Mouse (Mus musculus) kidney, postnatal 25 days (tissue): Measurements from ENCODE around the gene Elmo2.

Experiments
- DNase-seq, 2 experiments: peaks; one replicate each; pipeline ENCODE4 v3.0.0; 2021; ENCODE audit warnings: mixed read lengths in 2 of 2

The Elmo2 gene

DNA sequence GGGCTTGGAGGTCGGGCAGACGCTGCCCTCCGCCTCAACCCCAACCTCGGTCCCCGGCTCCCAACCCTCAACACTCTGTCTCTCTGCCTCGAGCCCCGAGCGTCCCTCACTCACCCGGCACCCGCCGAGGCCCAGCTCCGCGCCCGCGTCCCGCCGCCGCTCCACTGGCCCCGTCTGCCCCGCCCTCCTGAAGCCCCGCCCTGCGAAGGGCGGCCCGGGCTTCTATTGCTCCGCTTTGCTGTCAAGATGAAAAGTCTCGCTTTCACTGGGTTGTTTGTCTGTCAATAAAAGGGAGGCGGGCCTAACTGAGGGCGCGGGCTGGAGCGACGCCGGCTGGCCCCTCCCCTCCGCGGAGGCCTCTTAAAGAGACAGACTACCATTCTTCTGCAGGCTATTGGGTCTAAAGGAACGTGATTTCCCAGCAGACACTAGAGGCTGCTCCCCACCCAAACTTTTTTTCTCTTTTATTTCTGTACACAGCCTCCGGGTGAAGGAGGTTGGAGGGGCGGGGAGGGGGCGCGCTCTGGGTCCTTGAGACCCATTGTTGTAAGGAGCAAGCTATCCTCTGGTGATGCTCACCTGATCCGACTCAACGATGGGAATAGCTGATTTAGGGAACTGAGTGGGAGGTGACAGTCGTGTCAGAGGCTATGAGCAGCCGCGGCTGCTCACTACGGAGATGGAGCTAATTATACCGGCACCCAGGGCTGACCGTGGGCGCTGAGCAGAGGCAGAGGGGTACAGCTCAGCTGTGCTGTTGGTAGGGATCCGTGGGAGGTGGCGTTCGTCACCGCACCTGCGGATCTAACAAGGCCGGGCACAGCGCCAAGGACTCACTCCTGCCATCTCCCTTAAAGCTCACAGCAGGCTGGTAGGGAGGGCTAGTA lies at the start of gene Elmo2:
Gene Elmo2 (minus strand): TSS at position 176 of the 887 bp plus-strand sequence.
- DNase-seq = peak; percentile 98

DNA sequence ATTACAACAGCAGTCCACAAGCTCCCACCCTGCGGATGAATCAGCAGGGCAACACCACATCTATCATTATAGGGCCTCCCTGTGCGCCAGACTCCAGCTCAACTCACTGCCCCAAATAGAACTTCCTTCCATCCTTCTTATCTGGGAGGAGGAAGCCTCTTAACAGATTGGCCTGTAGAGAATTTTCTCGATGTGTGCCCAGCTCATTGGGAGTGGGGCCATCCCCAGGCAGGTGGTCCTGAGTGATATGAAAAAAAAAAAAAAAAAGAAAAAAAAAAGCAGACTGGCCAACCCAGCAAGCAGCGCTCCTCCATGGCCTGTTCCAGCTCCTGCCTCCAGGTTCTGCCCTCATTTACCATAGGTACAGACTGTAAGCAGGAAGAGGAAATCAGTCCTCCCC lies 49.7 kb upstream of the Elmo2 start:
- peak in 1 of 2 experiments; percentile 9 for DNase-seq

DNA sequence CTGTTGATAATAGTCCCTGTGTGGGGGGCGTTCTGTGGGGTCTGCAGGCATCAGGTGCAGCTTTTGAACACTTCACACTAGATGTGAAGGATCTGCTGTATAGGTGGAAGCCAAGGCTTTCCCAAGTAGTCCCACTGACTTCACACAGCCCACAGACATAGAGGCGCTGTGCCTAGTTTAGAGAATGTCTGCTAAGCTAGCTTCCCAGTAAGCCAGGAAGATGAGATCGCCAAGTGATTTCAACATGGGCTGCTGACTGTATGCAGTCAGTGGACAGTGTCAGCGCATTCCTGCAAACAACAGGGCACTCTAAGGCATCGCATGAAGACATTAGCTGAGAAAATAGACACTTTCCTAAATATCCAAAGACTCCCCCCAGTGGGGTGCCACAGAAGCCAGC lies 49.2 kb upstream of the Elmo2 start:
- peak in 1 of 2 experiments; percentile 29 for DNase-seq

- peak in 1 of 2 experiments; percentile 9 for DNase-seq
Observed at GRCm38 (mm10) chr2:165371066-165371465, 44.8 kb upstream of the Elmo2 start.

DNA sequence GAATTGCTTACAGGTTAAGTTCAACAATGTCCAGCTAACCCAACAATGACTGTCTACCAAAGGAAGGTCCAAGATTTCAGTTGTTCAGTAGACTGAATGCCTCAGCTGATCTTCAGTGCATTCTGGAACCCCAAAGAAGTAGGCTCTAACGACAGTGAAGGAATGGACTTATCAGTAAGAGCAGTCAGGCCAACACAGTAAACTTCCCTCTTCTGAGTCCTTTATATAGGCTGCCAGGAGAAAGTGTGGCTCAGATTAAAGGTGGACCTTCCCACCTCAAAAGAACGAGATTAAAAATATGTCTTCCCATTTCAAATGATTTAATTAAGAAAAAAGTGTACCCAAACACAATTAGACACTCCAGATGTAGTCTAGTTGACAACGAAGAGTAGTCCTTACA lies 44.1 kb upstream of the Elmo2 start:
- no peak for DNase-seq

GRCm38 (mm10) chr2:165368496-165368895 lies 42.2 kb upstream of the Elmo2 start, which contains the start of gene Zfp663:
Gene Zfp663 (minus strand): TSS chr2:165368729.
- no peak for DNase-seq

DNA sequence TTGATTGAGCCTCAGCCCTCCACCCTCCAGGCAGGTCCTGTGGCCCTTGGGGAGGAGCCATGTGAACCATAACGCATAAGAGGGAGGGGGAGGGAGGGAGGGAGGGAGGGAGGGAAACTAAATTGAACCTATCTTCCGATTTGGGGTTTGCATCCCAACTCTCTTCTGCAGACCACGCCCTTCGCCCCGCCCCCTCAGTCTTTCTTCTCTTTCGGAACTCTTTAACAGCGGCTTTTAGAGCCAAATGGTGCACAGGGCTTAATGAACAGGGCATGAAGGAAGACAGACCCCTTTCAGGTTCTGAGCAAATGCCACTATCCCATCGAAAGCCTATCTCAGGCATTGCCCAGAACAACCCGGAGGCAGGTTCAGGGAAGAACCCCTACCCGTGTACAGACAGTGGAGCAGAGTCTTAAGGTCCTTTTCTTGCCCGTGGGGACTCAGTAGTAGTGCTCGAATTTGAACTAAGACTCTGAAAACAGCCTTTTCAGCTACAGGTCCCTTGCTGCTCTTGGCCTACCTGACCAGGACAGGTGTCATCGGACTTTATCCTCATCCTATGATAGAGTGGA lies 41.7 kb upstream of the Elmo2 start:
- peak in 1 of 2 experiments; percentile 36 for DNase-seq

DNA sequence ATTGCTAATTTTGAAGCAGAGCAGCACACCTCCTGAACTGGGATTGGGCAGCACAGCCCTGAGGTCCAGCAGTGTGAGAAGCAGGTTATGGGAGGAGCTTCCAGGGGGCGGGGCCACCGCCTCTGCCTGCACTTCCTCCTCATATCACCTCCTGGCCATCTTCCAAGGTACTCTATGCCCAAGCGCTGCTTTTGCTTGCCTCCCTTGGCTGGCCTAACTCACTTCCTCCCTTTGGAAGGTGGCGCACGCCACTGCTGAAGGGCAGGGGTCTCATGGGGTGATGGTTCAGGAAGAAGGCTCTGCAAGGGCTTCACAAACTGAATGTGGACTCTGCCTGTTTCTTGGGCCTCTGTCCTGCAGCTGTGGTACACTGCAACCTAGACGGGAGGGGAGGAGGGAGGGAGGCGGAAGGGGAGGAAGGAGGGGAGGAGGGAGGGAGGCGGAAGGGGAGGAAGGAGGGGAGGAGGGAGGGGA lies 40.8 kb upstream of the Elmo2 start:
- DNase-seq = peak; percentile 76 to 87

GRCm38 (mm10) chr2:165364334-165365091 lies 38.2 kb upstream of the Elmo2 start:
- DNase-seq = peak; percentile 53 to 57

GRCm38 (mm10) chr2:165363282-165363681 lies 37.0 kb upstream of the Elmo2 start:
- no peak for DNase-seq

- peak; percentile 67 to 73 for DNase-seq
Observed at GRCm38 (mm10) chr2:165360861-165361260, 34.6 kb upstream of the Elmo2 start.

- no peak for DNase-seq
Observed at GRCm38 (mm10) chr2:165351828-165352513, 25.7 kb upstream of the Elmo2 start.

DNA sequence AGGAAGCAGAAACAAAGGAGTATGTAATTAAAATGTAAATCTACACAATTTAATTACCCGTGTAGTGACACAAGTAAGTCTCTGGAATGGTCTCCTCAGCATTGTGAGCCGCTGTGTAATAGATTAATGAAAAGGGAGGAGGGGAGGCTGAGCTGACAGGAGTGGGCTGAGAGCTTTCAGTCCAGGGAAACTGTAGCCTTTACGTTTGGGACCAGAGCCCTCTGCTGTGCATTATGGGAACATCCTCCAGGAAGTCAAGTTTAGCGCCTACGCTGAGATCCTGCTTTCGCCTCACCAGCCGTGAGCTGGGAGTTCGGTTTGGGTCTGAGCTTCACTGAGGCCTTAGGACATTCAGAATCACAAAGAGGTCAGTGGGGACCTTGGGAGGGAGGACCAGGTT lies 23.2 kb upstream of the Elmo2 start:
- DNase-seq = no peak

DNA sequence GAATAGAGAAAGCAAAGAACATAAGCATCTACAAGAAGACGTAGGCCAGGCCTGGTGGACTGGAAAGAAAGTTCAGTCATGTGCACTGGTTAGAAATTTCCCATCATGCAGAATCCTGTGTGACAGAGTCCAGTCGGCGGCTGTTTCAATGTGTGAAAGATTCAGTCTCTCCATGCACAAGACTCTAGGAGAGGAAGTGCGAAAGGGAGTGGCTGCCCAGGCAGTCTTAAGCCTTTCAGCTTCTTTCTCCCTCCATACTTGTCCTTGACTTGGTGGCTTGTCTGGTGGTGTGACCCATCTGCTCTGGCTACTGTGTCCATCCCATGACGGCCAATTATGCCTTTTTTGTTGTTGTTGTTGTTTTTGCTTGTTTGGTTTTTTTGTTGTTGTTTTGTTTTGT lies 19.9 kb upstream of the Elmo2 start:
- no peak for DNase-seq

DNA sequence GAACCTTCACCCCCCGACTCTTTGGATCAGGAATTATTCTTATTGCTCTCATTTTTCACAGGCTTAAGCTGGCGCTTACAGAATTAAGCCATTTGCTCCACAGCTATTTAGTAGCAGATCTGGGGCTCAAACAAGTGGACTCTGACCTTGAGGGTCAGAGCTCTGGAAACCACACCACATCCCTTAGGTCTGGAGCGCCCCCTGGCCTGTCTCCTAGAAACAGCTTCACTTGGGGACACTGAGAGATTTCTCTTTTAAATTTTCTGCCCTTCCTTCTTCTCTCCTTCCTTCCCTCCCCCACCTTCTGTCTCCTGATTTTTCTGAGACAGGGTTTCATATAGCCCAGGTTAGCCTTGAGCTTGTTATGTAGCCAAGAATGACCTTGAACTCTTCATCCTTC lies 10.9 kb upstream of the Elmo2 start:
- DNase-seq = peak; percentile 80 to 91

DNA sequence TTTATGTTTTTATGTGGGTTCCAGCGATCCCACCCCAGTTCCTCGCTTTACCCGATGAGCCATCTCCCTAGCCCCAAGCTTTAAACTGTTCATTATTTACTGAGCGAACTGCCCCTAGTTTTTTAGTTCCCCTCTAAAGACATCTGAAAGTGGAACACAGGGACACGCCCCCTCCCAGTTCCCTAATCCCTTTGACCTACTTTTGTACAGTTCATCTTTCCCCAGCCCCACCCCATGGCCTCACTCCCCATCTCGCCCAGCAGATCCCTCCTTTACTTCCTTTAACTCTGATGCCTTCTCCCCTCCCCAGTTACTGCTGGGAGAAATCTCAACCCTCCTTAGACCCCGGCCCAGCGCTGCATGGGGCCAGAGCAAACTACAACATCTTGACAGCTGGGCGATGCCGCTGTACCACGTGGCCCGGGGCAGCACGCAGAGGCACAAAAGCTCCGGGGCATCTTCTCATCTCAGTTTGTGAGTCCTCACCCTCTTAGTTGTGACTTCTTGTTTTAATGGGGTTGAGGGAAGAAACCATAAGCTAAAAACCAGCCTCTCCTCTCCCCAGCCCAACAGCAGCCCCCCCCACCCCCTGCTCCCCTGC lies 6.4 kb upstream of the Elmo2 start:
- peak in 1 of 2 experiments; percentile 35 for DNase-seq

GRCm38 (mm10) chr2:165329703-165330102 lies 3.4 kb upstream of the Elmo2 start:
- DNase-seq = no peak

GRCm38 (mm10) chr2:165328746-165329145 lies 2.5 kb upstream of the Elmo2 start:
- no peak for DNase-seq

GRCm38 (mm10) chr2:165327386-165327785 lies 1.1 kb upstream of the Elmo2 start:
- no peak for DNase-seq

- peak in 1 of 2 experiments; percentile 43 for DNase-seq
Observed at GRCm38 (mm10) chr2:165325521-165326303, 567 bp downstream of the Elmo2 start.

- DNase-seq = peak in 1 of 2 experiments; percentile 67
Observed at GRCm38 (mm10) chr2:165323928-165324327, 2.4 kb downstream of the Elmo2 start.
